Mouse (Mus musculus): ENCODE measurements around the gene Agtr1a.

GRCm38 (mm10) chr13:30427008-30427407 lies 90.8 kb downstream of the Agtr1a start:
- no peak for TF ChIP-seq GATA1 (IDR thresholded peaks at IDR 0.05; ENCODE audit: borderline replicate concordance, low read length)
- no peak for TF ChIP-seq FLI1 (IDR thresholded peaks at IDR 0.05; ENCODE audit: low read length)
